Mouse (Mus musculus): Measurements from ENCODE around the gene Tmem185b. TPM values are rescaled to one million over a fixed set of nuclear protein-coding genes. Genes with fewer than 3 reads are reported as not detected.

The Tmem185b gene
- polyA plus RNA-seq, 1 experiment, result 21.7 TPM

GRCm38 (mm10) chr1:119539252-119539651, 13.3 kb downstream of the Tmem185b start:
- no peak for DNase-seq (ENCODE audit: low spot score)

- DNase-seq (ENCODE audit: low spot score), result no peak
These were observed 15.0 kb downstream of the Tmem185b start for GRCm38 (mm10) chr1:119540836-119541557.

- DNase-seq (ENCODE audit: low spot score), result no peak
These were observed 15.6 kb downstream of the Tmem185b start for GRCm38 (mm10) chr1:119541570-119541969.

- no peak for DNase-seq (ENCODE audit: low spot score)
These were observed 17.4 kb downstream of the Tmem185b start for GRCm38 (mm10) chr1:119543316-119543715.

GRCm38 (mm10) chr1:119544611-119545155, 18.7 kb downstream of the Tmem185b start:
- no peak for DNase-seq (ENCODE audit: low spot score)

GRCm38 (mm10) chr1:119545164-119545563, 19.2 kb downstream of the Tmem185b start:
- DNase-seq (ENCODE audit: low spot score), result no peak

- no peak for DNase-seq (ENCODE audit: low spot score)
These were observed 19.7 kb downstream of the Tmem185b start for GRCm38 (mm10) chr1:119545671-119546070.

GRCm38 (mm10) chr1:119546490-119546889, 20.5 kb downstream of the Tmem185b start:
- no peak for DNase-seq (ENCODE audit: low spot score)

GRCm38 (mm10) chr1:119548668-119549326, 22.8 kb downstream of the Tmem185b start:
- peak; percentile 51 for DNase-seq (ENCODE audit: low spot score)

- no peak for DNase-seq (ENCODE audit: low spot score)
These were observed 23.3 kb downstream of the Tmem185b start for GRCm38 (mm10) chr1:119549327-119549689.

- DNase-seq (ENCODE audit: low spot score), result no peak
These were observed 24.1 kb downstream of the Tmem185b start for GRCm38 (mm10) chr1:119550064-119550463.

GRCm38 (mm10) chr1:119551651-119552050, 25.7 kb downstream of the Tmem185b start:
- no peak for DNase-seq (ENCODE audit: low spot score)

GRCm38 (mm10) chr1:119555651-119556050, 29.7 kb downstream of the Tmem185b start:
- no peak for DNase-seq (ENCODE audit: low spot score)

- DNase-seq (ENCODE audit: low spot score), result no peak
These were observed 31.9 kb downstream of the Tmem185b start for GRCm38 (mm10) chr1:119557641-119558395.

GRCm38 (mm10) chr1:119565531-119565930, 39.6 kb downstream of the Tmem185b start:
- no peak for DNase-seq (ENCODE audit: low spot score)

- DNase-seq (ENCODE audit: low spot score), result no peak
These were observed 44.2 kb downstream of the Tmem185b start for GRCm38 (mm10) chr1:119570134-119570533.

Other genes starting within 250 kb of the Tmem185b start
- 4.3 and 5.1 TPM in 2 replicates for gene Inhbb, start 103.9 kb upstream of the Tmem185b start, polyA plus RNA-seq (2012; rRNA removed)
- 53.3 and 59.1 TPM in 2 replicates for gene Ralb, start 21.4 kb upstream of the Tmem185b start, polyA plus RNA-seq (2012; rRNA removed)
- 10.2 and 13.1 TPM in 2 replicates for gene Epb41l5, start 122.8 kb downstream of the Tmem185b start, polyA plus RNA-seq (2012; rRNA removed)

Measured in urinary bladder, adult 2 months (tissue).